Mouse (Mus musculus) colon, adult 2 months (tissue): Measurements from ENCODE around the gene Pax2. TPM values are rescaled to one million over a fixed set of nuclear protein-coding genes. Genes with fewer than 3 reads are reported as not detected.

Experiments used
- polyA plus RNA-seq: library from polyadenylated mRNA; depleted of rRNA; stranded (reverse); fragments of >200 nt; gene quantifications from 2 replicates; pipeline ENCODE4 v1.2.3, GENCODE M21; 2012; rRNA removed

The Pax2 gene
- not detected in 2 replicates for polyA plus RNA-seq

GRCm38 (mm10) chr19:44755693-44756420 is at the start of gene Pax2:
Gene Pax2 (plus strand): TSS chr19:44756045.

Other genes with a start within 250 kb of the Pax2 start
- gene Sec31b, start 210.2 kb upstream of the Pax2 start, polyA plus RNA-seq: 2.4 and 3.0 TPM in 2 replicates
- not detected in 2 replicates for gene Gm20538, start 203.2 kb upstream of the Pax2 start, polyA plus RNA-seq
- 639 and 650 TPM in 2 replicates for gene Ndufb8, start 200.6 kb upstream of the Pax2 start, polyA plus RNA-seq
- gene Hif1an, start 193.2 kb upstream of the Pax2 start, polyA plus RNA-seq: 13.3 and 16.6 TPM in 2 replicates
- gene Slf2, start 175.1 kb downstream of the Pax2 start, polyA plus RNA-seq: 33.6 and 46.2 TPM in 2 replicates
- gene Sema4g, start 233.1 kb downstream of the Pax2 start, polyA plus RNA-seq: 656 and 735 TPM in 2 replicates
- 7.3 and 8.9 TPM in 2 replicates for gene Twnk, start 249.6 kb downstream of the Pax2 start, polyA plus RNA-seq